29 mouse cellular contexts compared by ENCODE assay signal in the genomic region with DNA sequence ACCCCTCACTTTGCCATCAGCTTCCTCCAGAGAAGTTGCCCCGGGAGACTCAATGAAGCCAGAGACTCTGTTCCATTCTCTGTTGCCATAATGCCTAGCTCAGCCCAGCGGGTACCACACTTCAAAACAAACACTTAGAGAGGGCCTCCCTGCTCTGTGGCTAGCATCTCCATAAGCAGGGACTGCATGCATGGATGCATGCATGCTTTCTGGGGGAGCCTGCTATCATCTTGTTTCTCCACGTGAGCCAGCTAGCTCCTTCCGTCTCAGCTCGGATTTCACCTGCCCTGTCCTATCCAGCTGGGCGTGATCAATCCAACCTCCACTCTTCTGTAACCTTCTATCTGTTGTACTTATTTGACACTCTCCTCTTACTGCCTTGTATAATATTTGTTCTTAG.
DNase-seq lines count a peak whose midpoint lies in the region; ATAC-seq lines count a peak whose summit lies in the region.
"Had no signal": no experiment of that assay in that cellular context is flagged by ENCODE, and none has a peak within 500 bp of the region (broad histone marks: within the 10 kb centered on the region; RNA-seq: fewer than 3 reads in every experiment).

No protein-coding gene starts in this region.

- peak; percentile 59 for ATAC-seq in kidney, embryonic 16.5 days (ENCODE audit: low FRiP score, low TSS enrichment)
- ATAC-seq: forebrain, embryonic 15.5 days; hindbrain, postnatal 0 days; inflammation-experienced regulatory T-cells, adult 6 months; Patski had no signal

- 22% methylated on average over 6 of the region's 6 CpGs for WGBS in kidney, embryonic 16.5 days

- intact Hi-C loops in heart, postnatal 36 days (cut with DNase I), result no loop called here

- no peak overlapping the region for H3K27ac ChIP-seq in kidney, embryonic 16.5 days (ENCODE audit: low read length)
- H3K27ac ChIP-seq: embryonic facial prominence, embryonic 12.5 days; embryonic facial prominence, embryonic 15.5 days; forebrain, embryonic 12.5 days; forebrain, embryonic 15.5 days; heart, embryonic 15.5 days; hindbrain, embryonic 14.5 days; hindbrain, postnatal 0 days had no signal

- H3K9me3 ChIP-seq in kidney, embryonic 16.5 days (ENCODE audit: low read length), result no peaks in the 10 kb centered on the region
- H3K9me3 ChIP-seq: embryonic facial prominence, embryonic 12.5 days; embryonic facial prominence, embryonic 15.5 days; forebrain, embryonic 12.5 days; forebrain, embryonic 15.5 days; heart, embryonic 12.5 days; heart, embryonic 15.5 days had no signal

- no peak overlapping the region for H3K9ac ChIP-seq in kidney, embryonic 16.5 days (replicated peaks; ENCODE audit: low read length)
- H3K9ac ChIP-seq: embryonic facial prominence, embryonic 12.5 days; embryonic facial prominence, embryonic 15.5 days; forebrain, embryonic 12.5 days; forebrain, embryonic 15.5 days; heart, embryonic 12.5 days; heart, embryonic 15.5 days; hindbrain, embryonic 14.5 days had no signal

- no peak overlapping the region for H3K4me2 ChIP-seq in kidney, embryonic 16.5 days (replicated peaks; ENCODE audit: low read depth, low read length)
- H3K4me2 ChIP-seq: embryonic facial prominence, embryonic 12.5 days; embryonic facial prominence, embryonic 15.5 days; forebrain, embryonic 12.5 days; forebrain, embryonic 15.5 days; heart, embryonic 12.5 days; heart, embryonic 15.5 days; hindbrain, embryonic 14.5 days had no signal

- peaks cover 14% of the 10 kb centered on the region for H3K4me1 ChIP-seq in kidney, embryonic 16.5 days (ENCODE audit: insufficient read depth, low read length)
- H3K4me1 ChIP-seq: embryonic facial prominence, embryonic 12.5 days; forebrain, embryonic 12.5 days had no signal

- H3K36me3 ChIP-seq in kidney, embryonic 16.5 days (ENCODE audit: insufficient read depth, low read length), result no peaks in the 10 kb centered on the region
- H3K36me3 ChIP-seq: embryonic facial prominence, embryonic 12.5 days; embryonic facial prominence, embryonic 15.5 days; forebrain, embryonic 12.5 days; forebrain, embryonic 15.5 days; G1E; heart, embryonic 12.5 days; heart, embryonic 15.5 days had no signal

- no peaks in the 10 kb centered on the region for H3K27me3 ChIP-seq in kidney, embryonic 16.5 days (ENCODE audit: insufficient read depth, low read length)
- H3K27me3 ChIP-seq: CH12.LX; embryonic facial prominence, embryonic 12.5 days; embryonic facial prominence, embryonic 15.5 days; forebrain, embryonic 12.5 days; forebrain, embryonic 15.5 days; heart, embryonic 12.5 days; heart, embryonic 15.5 days; Patski had no signal

- H3K4me3 ChIP-seq in kidney, embryonic 16.5 days (ENCODE audit: low read length), result no peak overlapping the region
- H3K4me3 ChIP-seq: embryonic facial prominence, embryonic 12.5 days; embryonic facial prominence, embryonic 15.5 days; forebrain, embryonic 12.5 days; forebrain, embryonic 15.5 days; heart, embryonic 12.5 days; heart, embryonic 15.5 days had no signal

- peak; percentile 55 for DNase-seq in heart, adult 11 months
- DNase-seq in heart, postnatal 36 days, result no peak
- no peak for DNase-seq in kidney, adult 11 months
- DNase-seq in retina, postnatal 1 day, result peak; percentile 32
- no peak for DNase-seq in retina, embryonic 14.5 days (ENCODE audit: low spot score)
- DNase-seq: adrenal gland, postnatal 10 days; adrenal gland, postnatal 36 days; B cell, adult 2 months; cerebellum, adult 11 months; cerebellum, adult 2 months; cerebellum, adult 9-11 months; cerebellum, postnatal 25 days; gastrocnemius, postnatal 10 days; heart, adult 18-20 months; heart, postnatal 10 days; heart, postnatal 4 days had no signal

Comparison
In these comparisons a context has a peak if more than half of its experiments do, and no peak if none do; other contexts are left out.
1. DNase-seq: peak in heart, adult 11 months (single experiment) and retina, postnatal 1 day (single experiment); none in heart, postnatal 36 days (0 of 2), kidney, adult 11 months (single experiment) and retina, embryonic 14.5 days (single experiment).